Mouse (Mus musculus): ENCODE data around the gene Rev1.

Rev1 gene

DNA sequence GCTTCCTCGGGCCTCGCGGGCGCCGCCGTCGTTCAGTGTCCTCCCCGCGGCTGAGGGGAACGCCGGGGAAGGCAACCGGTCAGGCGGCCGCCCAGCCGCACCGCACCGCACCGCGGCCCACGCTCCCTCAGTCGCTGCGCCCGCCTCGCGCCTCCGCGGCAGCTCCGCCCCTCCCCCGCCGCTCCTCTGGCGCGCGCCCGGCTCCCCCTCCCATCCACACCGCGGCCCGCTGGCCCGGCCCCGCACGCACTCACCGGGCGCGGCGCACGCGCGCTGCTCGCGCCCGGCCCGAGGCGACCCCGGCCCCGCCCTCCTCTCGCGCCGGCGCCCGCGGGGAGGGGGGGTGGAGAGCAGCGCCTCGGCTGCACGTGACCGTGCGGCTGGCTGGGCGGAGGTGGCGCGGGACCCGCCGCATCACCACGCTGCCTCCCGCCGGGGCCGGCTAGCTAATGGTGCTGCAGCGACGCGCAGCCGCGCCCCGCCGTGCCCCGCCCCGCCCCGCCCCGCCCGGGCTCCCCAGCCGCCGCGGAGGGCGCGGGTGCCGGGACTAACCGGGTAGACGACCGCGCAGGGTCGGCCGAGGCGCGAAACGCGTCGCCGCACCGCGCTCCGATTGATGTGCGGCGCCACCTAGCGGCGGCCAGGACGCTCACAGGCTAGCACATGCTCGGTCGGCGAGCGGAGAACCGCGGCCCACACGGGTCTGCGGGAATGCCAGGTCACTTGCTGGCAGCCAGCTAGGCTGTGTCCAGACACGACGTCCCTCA lies at the start of gene Rev1:
Rev1 (minus strand) TSS at position 301 of the 767 bp plus-strand sequence.
- peak; percentile 92 to 93 for DNase-seq (ENCODE audit: low spot score in 2 of 2)

DNA sequence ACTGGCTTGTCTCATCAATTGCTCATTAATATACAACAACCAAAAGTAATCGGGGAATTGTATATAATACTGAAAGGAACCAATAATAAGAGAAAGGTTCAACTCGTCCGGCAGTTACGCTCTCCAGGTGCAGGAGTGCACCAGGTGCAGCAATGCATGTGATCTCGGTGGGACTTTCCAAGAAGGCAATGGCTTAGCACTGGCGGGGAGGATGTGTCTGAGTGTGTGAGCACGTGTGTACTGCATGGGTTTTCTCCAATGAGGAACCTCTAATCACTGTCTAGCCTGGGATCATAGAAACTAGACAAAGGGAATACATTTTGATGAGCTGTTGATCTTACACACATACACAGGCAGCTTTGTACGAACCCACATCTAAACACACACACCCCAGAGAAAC lies 49.3 kb upstream of the Rev1 start:
- DNase-seq (ENCODE audit: low spot score in 2 of 2), result no peak

- DNase-seq (ENCODE audit: low spot score in 2 of 2), result no peak
These were observed 46.5 kb upstream of the Rev1 start for GRCm38 (mm10) chr1:38176077-38176476.

GRCm38 (mm10) chr1:38171874-38172273 lies 42.3 kb upstream of the Rev1 start:
- DNase-seq (ENCODE audit: low spot score in 2 of 2), result no peak

DNA sequence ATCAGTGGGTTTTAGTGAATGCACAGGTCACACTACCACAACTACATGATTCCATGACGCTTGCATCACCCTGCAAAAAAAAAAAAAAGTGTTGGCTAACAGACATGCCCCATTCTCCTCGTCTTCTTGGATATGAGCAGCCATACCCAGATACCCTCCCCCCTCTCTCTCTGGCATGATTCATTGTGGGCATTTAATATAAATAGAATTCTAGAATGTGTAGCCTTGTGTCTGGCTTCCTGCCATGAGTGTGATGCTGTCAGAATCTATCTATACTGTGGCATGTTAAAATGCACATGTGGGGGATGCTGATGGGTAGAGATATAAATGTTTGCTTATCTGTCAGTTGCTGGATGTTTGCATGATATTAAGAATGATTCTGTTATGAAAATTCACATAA lies 36.1 kb upstream of the Rev1 start:
- DNase-seq (ENCODE audit: low spot score in 2 of 2), result no peak

DNA sequence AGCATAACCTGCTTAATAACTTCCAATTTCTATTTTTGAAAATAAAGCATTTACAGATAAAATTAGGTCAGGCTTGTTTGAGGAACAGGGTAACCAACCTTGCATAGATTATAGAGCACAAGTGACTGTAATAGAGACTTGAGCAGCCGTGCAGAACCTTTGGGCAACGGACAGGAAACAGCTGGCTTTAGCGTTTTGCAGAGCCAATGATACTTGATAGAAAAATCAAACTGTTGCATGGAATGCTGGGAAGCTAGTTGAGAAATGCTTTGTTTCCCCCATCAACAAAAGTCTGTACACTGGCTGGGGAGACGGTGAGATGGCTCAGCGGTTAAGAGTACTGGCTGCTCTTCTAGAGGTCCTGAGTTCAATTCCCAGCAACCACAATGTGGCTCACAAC lies 20.5 kb upstream of the Rev1 start:
- no peak for DNase-seq (ENCODE audit: low spot score in 2 of 2)

DNA sequence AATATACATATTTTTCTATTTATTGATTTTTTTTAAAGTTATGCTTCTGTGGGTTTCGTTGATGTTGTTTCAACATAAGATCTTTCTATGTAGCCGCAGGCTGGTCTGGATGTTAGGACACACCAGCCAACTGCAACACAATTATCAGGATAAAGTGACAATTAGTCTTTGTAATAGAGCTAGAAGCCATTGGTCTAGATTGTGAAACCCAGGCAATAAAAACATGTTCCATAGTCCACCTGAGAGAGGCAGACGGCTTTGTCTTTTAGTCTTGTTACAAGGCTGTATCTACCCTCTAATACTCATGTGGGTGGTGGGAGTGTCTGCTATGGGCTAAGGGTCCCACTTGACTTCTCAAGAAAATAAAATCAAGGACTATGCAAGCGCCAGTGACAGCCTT lies 16.4 kb upstream of the Rev1 start:
- no peak for DNase-seq (ENCODE audit: low spot score in 2 of 2)

DNA sequence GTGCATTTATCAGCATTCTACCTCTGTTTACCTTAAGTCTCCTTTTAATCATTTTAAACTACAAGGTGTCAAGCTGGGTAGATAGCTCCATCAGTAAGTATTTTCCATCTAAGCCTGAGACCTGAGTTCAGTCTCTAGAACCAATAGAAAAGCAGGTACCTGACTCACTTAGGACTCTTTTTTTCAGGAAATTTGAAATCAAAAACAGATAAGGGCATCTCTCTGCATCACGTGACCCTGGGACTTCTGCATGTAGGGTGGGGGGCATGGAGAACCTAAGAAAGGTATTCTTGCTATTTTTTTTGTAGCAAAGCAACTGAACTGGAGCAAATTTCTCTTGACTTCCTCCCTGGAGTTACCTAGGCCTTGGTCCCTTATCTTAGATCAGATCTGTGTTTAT lies 11.8 kb upstream of the Rev1 start:
- DNase-seq (ENCODE audit: low spot score in 2 of 2), result no peak

- no peak for DNase-seq (ENCODE audit: low spot score in 2 of 2)
These were observed 11.3 kb upstream of the Rev1 start for GRCm38 (mm10) chr1:38140911-38141310.

DNA sequence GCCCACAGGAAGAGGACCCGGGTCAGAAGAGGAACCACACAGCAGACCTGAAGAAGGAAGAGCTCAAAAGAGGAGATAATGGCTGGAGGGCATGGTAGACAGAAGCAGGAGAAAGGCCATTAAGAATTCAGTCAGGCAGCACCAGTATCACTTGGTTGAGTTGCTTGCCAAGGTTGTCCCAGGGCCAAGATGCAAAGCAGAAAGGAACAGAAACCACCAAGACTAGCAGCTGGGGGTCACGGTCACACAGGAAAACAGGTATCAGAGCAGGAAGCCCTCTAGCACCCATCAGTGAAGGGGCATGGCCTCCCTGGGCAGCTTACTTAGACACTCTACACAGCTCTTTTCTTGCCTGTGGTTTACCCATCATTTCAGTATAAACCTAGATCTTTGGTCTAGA lies 9.8 kb upstream of the Rev1 start:
- DNase-seq (ENCODE audit: low spot score in 2 of 2), result no peak

- DNase-seq (ENCODE audit: low spot score in 2 of 2), result no peak
These were observed 3.3 kb upstream of the Rev1 start for GRCm38 (mm10) chr1:38132942-38133341.

GRCm38 (mm10) chr1:38130715-38131483 lies 1.3 kb upstream of the Rev1 start:
- DNase-seq (ENCODE audit: low spot score in 2 of 2), result no peak

DNA sequence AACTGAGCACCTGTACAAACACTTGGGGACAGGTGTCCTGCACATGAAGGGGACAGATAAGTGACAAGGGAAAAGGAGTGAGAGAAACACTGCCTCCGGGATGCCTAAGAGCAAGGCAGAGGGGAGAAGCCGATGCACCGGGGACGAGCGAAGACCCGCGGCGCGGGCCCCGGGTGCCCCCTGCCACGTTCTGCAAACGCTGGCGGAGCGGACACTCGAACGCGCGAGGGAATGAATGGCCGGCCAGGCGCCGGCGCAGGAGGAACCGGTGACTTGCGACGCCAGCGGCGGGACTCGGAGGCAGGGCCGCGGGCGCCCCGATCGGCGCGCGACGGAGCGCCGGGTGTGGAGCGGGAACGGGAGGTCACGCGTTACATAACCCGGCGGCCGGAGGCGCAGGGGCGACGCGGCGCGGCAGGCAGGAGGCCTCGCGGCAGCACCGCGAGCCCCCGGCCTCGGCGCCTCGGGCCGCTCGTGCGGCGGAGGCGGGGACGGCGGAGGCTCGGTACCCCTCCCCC lies 623 bp downstream of the Rev1 start:
- DNase-seq (ENCODE audit: low spot score in 2 of 2), result peak; percentile 17 to 28

- DNase-seq (ENCODE audit: low spot score in 2 of 2), result no peak
These were observed 2.6 kb downstream of the Rev1 start for GRCm38 (mm10) chr1:38127036-38127435.

DNA sequence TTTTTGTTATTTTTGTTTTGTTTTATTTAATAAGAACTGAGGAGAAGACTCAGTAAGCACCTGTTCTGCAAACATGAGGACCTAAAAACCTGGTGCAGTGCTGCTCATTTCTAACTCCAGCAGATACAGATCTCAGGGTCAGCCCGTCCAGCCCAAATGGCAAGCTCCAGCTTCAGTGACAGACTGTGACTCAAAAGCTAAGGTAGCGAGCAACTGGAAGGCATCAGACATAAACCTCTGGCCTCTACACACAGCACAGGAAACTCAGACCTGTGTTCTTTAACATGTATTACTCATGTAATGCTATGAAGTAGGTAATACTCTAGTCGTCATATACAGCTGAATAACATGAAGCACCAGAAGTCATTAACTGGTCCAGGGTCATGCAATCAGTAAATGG lies 3.2 kb downstream of the Rev1 start:
- no peak for DNase-seq (ENCODE audit: low spot score in 2 of 2)

DNA sequence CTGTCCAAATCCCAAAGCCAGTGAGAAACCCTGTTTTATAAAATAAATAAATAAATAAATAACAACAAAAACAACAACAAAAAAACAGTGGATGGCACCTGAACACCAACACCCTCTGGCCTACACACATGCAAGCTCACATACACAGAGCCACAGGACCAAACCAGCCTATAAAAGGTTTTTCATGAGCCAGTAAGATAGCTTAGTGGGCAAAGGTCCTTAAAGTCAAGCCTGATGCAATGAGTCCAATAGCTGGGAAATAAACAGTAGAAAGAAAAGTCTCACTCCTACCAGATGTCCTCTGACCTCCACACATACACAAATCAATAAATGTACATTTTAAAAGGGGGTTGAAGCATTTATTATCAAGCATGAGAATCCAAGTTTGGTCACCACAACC lies 5.3 kb downstream of the Rev1 start:
- DNase-seq (ENCODE audit: low spot score in 2 of 2), result no peak

DNA sequence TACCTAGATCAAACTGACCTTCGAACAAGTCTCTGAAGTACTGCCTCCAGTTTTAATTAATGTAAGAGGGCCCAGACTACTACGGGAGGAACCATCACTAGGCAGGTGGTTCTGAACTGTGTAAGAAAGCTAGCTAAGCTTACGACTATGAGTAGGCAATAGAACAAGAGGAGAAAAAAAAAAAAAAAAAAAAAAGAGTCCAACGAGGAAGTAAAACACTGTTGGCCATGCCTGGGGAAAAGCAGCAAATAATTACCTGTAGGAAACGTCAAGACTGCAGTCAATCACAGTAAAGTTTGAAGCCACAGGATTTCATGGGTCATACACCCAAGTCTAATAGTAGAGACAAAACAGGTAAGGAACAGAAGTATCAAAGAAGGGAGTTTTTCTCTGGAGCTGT lies 8.7 kb downstream of the Rev1 start:
- DNase-seq (ENCODE audit: low spot score in 2 of 2), result no peak

DNA sequence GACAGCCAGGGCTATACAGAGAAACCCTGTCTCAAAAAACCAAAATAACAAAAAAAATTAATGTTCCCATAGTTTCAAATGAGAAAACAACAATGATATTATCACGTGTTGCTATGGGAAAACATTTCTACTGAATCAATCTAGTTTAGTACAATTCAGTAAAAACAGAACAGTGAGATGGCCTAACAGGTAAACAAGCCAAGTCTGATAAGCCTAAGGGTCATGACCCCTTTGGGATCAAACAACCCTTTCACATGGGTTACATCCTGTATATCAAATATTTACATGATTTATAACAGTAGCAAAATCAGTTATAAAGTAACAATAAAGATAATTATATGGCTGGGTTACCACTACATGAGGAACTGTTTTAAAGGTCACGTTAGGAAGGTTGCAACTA lies 11.0 kb downstream of the Rev1 start:
- no peak for DNase-seq (ENCODE audit: low spot score in 2 of 2)

- no peak for DNase-seq (ENCODE audit: low spot score in 2 of 2)
These were observed 19.8 kb downstream of the Rev1 start for GRCm38 (mm10) chr1:38109786-38110185.

GRCm38 (mm10) chr1:38103813-38104212 lies 25.8 kb downstream of the Rev1 start:
- no peak for DNase-seq (ENCODE audit: low spot score in 2 of 2)

- no peak for DNase-seq (ENCODE audit: low spot score in 2 of 2)
These were observed 26.4 kb downstream of the Rev1 start for GRCm38 (mm10) chr1:38103214-38103613.

DNA sequence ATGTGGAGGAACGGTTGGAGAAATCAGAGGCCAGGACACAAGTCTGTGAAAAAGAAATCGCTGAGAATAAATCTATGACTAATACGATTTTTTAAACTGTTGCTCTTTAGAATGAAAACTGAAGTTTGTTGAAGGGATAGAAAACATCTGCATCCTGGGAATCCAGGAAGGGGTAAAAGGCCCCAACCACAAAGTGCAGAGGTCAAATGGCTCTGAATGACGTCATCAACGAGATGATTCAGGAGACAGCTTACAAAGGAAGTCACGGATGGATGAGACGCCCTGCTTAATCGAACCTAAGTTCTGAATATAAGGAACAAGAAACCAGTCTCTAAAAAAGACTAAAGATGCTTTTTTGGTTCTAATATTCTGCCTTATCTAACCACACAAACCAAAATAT lies 48.3 kb downstream of the Rev1 start:
- DNase-seq (ENCODE audit: low spot score in 2 of 2), result no peak

DNA sequence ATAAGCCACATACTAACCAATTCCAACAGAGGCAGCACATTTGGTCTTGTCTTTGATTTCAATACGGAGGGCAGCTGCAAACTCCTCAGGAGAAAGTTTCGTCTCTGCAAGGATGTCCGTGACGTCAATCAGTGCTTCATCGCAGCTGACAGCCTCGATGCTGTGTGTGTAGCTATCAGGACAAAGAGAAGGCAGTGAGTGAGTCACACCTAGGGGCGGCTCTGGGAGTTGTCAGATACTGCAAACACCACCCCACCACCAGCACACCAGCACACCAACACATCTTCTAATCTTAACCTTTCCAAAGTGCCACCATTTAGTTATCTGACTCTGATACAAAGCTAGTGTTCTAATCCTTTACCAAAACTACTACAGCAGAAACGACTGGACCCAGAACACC lies 58.3 kb downstream of the Rev1 start:
- DNase-seq (ENCODE audit: low spot score in 2 of 2), result peak in 1 of 2 experiments; percentile 30

Data from right cerebral cortex, postnatal 36 days (tissue).